Comparison of ENCODE assay signal across 37 mouse cellular contexts in genomic region chr4:33010078-33010477, GRCm38 (mm10). TPM values are rescaled to one million over a fixed set of nuclear protein-coding genes. Genes with fewer than 3 reads are reported as not detected.
"Had no signal": no experiment of that assay in that cellular context is flagged by ENCODE, and none has a peak within 500 bp of the region (broad histone marks: within the 10 kb centered on the region; RNA-seq: fewer than 3 reads in every experiment).

No protein-coding gene starts in this region.

- H3K4me2 ChIP-seq: limb, embryonic 12.5 days; limb, embryonic 13.5 days; limb, embryonic 15.5 days; liver, embryonic 12.5 days; liver, embryonic 13.5 days; liver, embryonic 15.5 days; lung, embryonic 14.5 days; lung, embryonic 15.5 days; midbrain, embryonic 11.5 days; midbrain, embryonic 12.5 days; midbrain, embryonic 13.5 days; midbrain, embryonic 15.5 days; neural tube, embryonic 12.5 days had no signal

- H3K4me1 ChIP-seq: limb, embryonic 10.5 days; limb, embryonic 12.5 days; limb, embryonic 13.5 days; limb, embryonic 15.5 days; liver, embryonic 13.5 days; liver, embryonic 15.5 days; lung, embryonic 15.5 days; midbrain, embryonic 10.5 days; midbrain, embryonic 12.5 days; midbrain, embryonic 13.5 days; midbrain, embryonic 15.5 days; neural tube, embryonic 12.5 days had no signal

- H3K27me3 ChIP-seq: limb, embryonic 12.5 days; limb, embryonic 13.5 days; limb, embryonic 15.5 days; liver, embryonic 12.5 days; liver, embryonic 13.5 days; liver, embryonic 15.5 days; lung, embryonic 15.5 days; midbrain, embryonic 12.5 days; midbrain, embryonic 13.5 days; midbrain, embryonic 15.5 days; neural tube, embryonic 12.5 days had no signal

- H3K4me3 ChIP-seq: limb, embryonic 10.5 days; limb, embryonic 12.5 days; limb, embryonic 13.5 days; limb, embryonic 15.5 days; liver, embryonic 12.5 days; liver, embryonic 13.5 days; liver, embryonic 15.5 days; lung, embryonic 15.5 days; megakaryocyte, embryonic 14.5 days; midbrain, embryonic 10.5 days; midbrain, embryonic 12.5 days; midbrain, embryonic 13.5 days; midbrain, embryonic 15.5 days; myocyte; neural tube, embryonic 12.5 days had no signal

- H3K27ac ChIP-seq: limb, embryonic 10.5 days; limb, embryonic 12.5 days; limb, embryonic 13.5 days; limb, embryonic 15.5 days; liver, embryonic 12.5 days; liver, embryonic 13.5 days; liver, embryonic 14.5 days; liver, embryonic 15.5 days; lung, embryonic 15.5 days; macrophage; midbrain, embryonic 10.5 days; midbrain, embryonic 12.5 days; midbrain, embryonic 13.5 days; midbrain, embryonic 15.5 days; neural tube, embryonic 12.5 days had no signal

- H3K36me3 ChIP-seq: limb, embryonic 15.5 days; liver, embryonic 12.5 days; liver, embryonic 13.5 days; liver, embryonic 15.5 days; lung, embryonic 15.5 days had no signal

- H3K9ac ChIP-seq: limb, embryonic 12.5 days; limb, embryonic 13.5 days; limb, embryonic 15.5 days; liver, embryonic 12.5 days; liver, embryonic 13.5 days; liver, embryonic 14.5 days; liver, embryonic 15.5 days; liver, postnatal 0 days; lung, embryonic 14.5 days; lung, embryonic 15.5 days; midbrain, embryonic 12.5 days; midbrain, embryonic 13.5 days; midbrain, embryonic 15.5 days; neural tube, embryonic 12.5 days had no signal

- DNase-seq: left cerebral cortex, postnatal 4 days; liver; liver, embryonic 13.5 days; liver, postnatal 0 days; lung, adult 18-20 months; lung, adult 2 months; lung, embryonic 14.5 days; lung, postnatal 10 days; lung, postnatal 14 days; lung, postnatal 36 days; lung, postnatal 4 days; midbrain, embryonic 14.5 days had no signal

- ATAC-seq: liver, embryonic 12.5 days; liver, postnatal 0 days; lung, postnatal 0 days; midbrain, embryonic 13.5 days; midbrain, embryonic 15.5 days; midbrain, embryonic 16.5 days had no signal

- H3K9me3 ChIP-seq: limb, embryonic 10.5 days; limb, embryonic 13.5 days; limb, embryonic 15.5 days; liver, embryonic 12.5 days; liver, embryonic 13.5 days; liver, embryonic 15.5 days; lung, embryonic 15.5 days; megakaryocyte, embryonic 14.5 days; midbrain, embryonic 10.5 days; midbrain, embryonic 12.5 days; midbrain, embryonic 13.5 days; midbrain, embryonic 15.5 days; neural tube, embryonic 12.5 days had no signal

RNA-seq across cellular contexts. Expression of gene Rragd, which starts 27.2 kb away (rescaled TPM):
- total RNA-seq: megakaryocyte progenitor cell, adult 5-6 weeks had no signal

RNA-seq across cellular contexts. Expression of gene Gabrr2, which starts 52.7 kb away (rescaled TPM):
- total RNA-seq: left cerebral cortex, postnatal 10 days; midbrain, postnatal 0 days; monocyte, adult 5-6 weeks had no signal
- polyA plus RNA-seq: liver, embryonic 12.5 days; liver, embryonic 13.5 days; liver, embryonic 15.5 days; liver, embryonic 16.5 days; liver, postnatal 0 days; macrophage; neural tube, embryonic 11.5 days had no signal

RNA-seq across cellular contexts. Expression of gene Ankrd6, which starts 59.4 kb away (rescaled TPM):
- total RNA-seq: monocyte, adult 5-6 weeks had no signal
